Mouse (Mus musculus) mouse trophoblast stem cell (cell line): ENCODE data around the gene Mroh8.
"Not testable (repeated sequence)": the region's sequence is repeated elsewhere in the genome, so short reads cannot be mapped to it uniquely, and the experiment has no call there.

ENCODE experiments used
- in situ Hi-C, 2 experiments: fragments of 300-500 bp; cut with MseI, MboI; formaldehyde crosslinking; loops; 2 replicates in 1 of 2; 3 replicates in 1 of 2; pipeline ENCODE4 v1.15.1; 2025

Gene Mroh8

GRCm38 (mm10) chr2:157288996-157289395 lies 9.6 kb upstream of the Mroh8 start:
- in situ Hi-C loops, result no loop called here

- in situ Hi-C loops, result no loop called here
Measured at GRCm38 (mm10) chr2:157287542-157287941, 8.2 kb upstream of the Mroh8 start.

GRCm38 (mm10) chr2:157283321-157283720 lies 4.0 kb upstream of the Mroh8 start:
- in situ Hi-C loops, result no loop called here

- in situ Hi-C loops, result no loop called here
Measured at GRCm38 (mm10) chr2:157278717-157279415, 483 bp downstream of the Mroh8 start, which contains the start of gene Rpn2. Gene Rpn2, plus strand, starts transcription at chr2:157279017.

GRCm38 (mm10) chr2:157263832-157264231 lies 15.5 kb downstream of the Mroh8 start:
- in situ Hi-C loops, result no loop called here

GRCm38 (mm10) chr2:157263101-157263500 lies 16.2 kb downstream of the Mroh8 start:
- in situ Hi-C loops, result no loop called here

GRCm38 (mm10) chr2:157262506-157262905 lies 16.8 kb downstream of the Mroh8 start:
- in situ Hi-C loops, result no loop called here

- in situ Hi-C loops, result no loop called here
Measured at GRCm38 (mm10) chr2:157261930-157262329, 17.4 kb downstream of the Mroh8 start.

GRCm38 (mm10) chr2:157259720-157260119 lies 19.6 kb downstream of the Mroh8 start:
- in situ Hi-C loops, result no loop called here

GRCm38 (mm10) chr2:157248111-157248510 lies 31.2 kb downstream of the Mroh8 start:
- in situ Hi-C loops, result no loop called here

GRCm38 (mm10) chr2:157245603-157246002 lies 33.7 kb downstream of the Mroh8 start:
- in situ Hi-C loops, result no loop called here

GRCm38 (mm10) chr2:157245001-157245400 lies 34.3 kb downstream of the Mroh8 start:
- in situ Hi-C loops, result no loop called here

- in situ Hi-C loops, result no loop called here
Measured at GRCm38 (mm10) chr2:157235946-157236345, 43.4 kb downstream of the Mroh8 start.

GRCm38 (mm10) chr2:157221916-157222315 lies 57.4 kb downstream of the Mroh8 start:
- in situ Hi-C loops, result not testable (repeated sequence)

GRCm38 (mm10) chr2:157220108-157220507 lies 59.2 kb downstream of the Mroh8 start:
- in situ Hi-C loops, result no loop called here

GRCm38 (mm10) chr2:157211731-157212130 lies 67.6 kb downstream of the Mroh8 start:
- in situ Hi-C loops, result no loop called here

GRCm38 (mm10) chr2:157204366-157205218 lies 74.8 kb downstream of the Mroh8 start, which contains the start of gene Rbl1:
Gene Rbl1, minus strand, starts transcription at chr2:157204534.
- in situ Hi-C loops, result no loop called here

GRCm38 (mm10) chr2:157203459-157204365 lies 75.6 kb downstream of the Mroh8 start:
- in situ Hi-C loops, result no loop called here

GRCm38 (mm10) chr2:157203026-157203425 lies 76.3 kb downstream of the Mroh8 start:
- in situ Hi-C loops, result no loop called here

- in situ Hi-C loops, result no loop called here
Measured at GRCm38 (mm10) chr2:157202361-157202760, 77.0 kb downstream of the Mroh8 start.

GRCm38 (mm10) chr2:157201081-157201830 lies 78.1 kb downstream of the Mroh8 start:
- in situ Hi-C loops, result no loop called here
